Mouse (Mus musculus) retina, postnatal 1 day (tissue): ENCODE measurements around the gene Foxp1.

ENCODE experiments used
- DNase-seq: peaks from one replicate; pipeline ENCODE4 v3.0.0-alpha.2; 2012

Foxp1 gene

GRCm38 (mm10) chr6:99107674-99108073 lies 414.8 kb downstream of the Foxp1 start:
- DNase-seq: no peak

- DNase-seq: no peak
Observed at GRCm38 (mm10) chr6:99107081-99107482, 415.4 kb downstream of the Foxp1 start.

GRCm38 (mm10) chr6:99105979-99106378 lies 416.5 kb downstream of the Foxp1 start:
- DNase-seq: no peak

- DNase-seq: peak; percentile 49
Observed at GRCm38 (mm10) chr6:99104446-99104845, 418.1 kb downstream of the Foxp1 start.

GRCm38 (mm10) chr6:99103911-99104310 lies 418.6 kb downstream of the Foxp1 start:
- DNase-seq: peak; percentile 83

GRCm38 (mm10) chr6:99101489-99101908 lies 421.0 kb downstream of the Foxp1 start:
- DNase-seq: peak; percentile 33

- DNase-seq: no peak
Observed at GRCm38 (mm10) chr6:99100331-99100730, 422.2 kb downstream of the Foxp1 start.

GRCm38 (mm10) chr6:99099781-99100180 lies 422.7 kb downstream of the Foxp1 start:
- peak; percentile 80 for DNase-seq

GRCm38 (mm10) chr6:99097191-99097590 lies 425.3 kb downstream of the Foxp1 start:
- DNase-seq: no peak

GRCm38 (mm10) chr6:99096776-99097166 lies 425.8 kb downstream of the Foxp1 start:
- DNase-seq: no peak

- peak; percentile 28 for DNase-seq
Observed at GRCm38 (mm10) chr6:99096105-99096775, 426.3 kb downstream of the Foxp1 start.

- peak; percentile 27 for DNase-seq
Observed at GRCm38 (mm10) chr6:99095185-99096104, 427.1 kb downstream of the Foxp1 start.

- DNase-seq: peak; percentile 51
Observed at GRCm38 (mm10) chr6:99094339-99094989, 428.1 kb downstream of the Foxp1 start.

GRCm38 (mm10) chr6:99093856-99094255 lies 428.7 kb downstream of the Foxp1 start:
- no peak for DNase-seq

GRCm38 (mm10) chr6:99093208-99093607 lies 429.3 kb downstream of the Foxp1 start:
- DNase-seq: no peak

GRCm38 (mm10) chr6:99091799-99092198 lies 430.7 kb downstream of the Foxp1 start:
- no peak for DNase-seq

- no peak for DNase-seq
Observed at GRCm38 (mm10) chr6:99087598-99087997, 434.9 kb downstream of the Foxp1 start.

GRCm38 (mm10) chr6:99084956-99085355 lies 437.6 kb downstream of the Foxp1 start:
- DNase-seq: no peak

- no peak for DNase-seq
Observed at GRCm38 (mm10) chr6:99081259-99081658, 441.3 kb downstream of the Foxp1 start.

GRCm38 (mm10) chr6:99079041-99079835 lies 443.3 kb downstream of the Foxp1 start:
- no peak for DNase-seq

- no peak for DNase-seq
Observed at GRCm38 (mm10) chr6:99078089-99078488, 444.4 kb downstream of the Foxp1 start.
